Mouse (Mus musculus): ENCODE data around the gene Fam160a1.

DNA sequence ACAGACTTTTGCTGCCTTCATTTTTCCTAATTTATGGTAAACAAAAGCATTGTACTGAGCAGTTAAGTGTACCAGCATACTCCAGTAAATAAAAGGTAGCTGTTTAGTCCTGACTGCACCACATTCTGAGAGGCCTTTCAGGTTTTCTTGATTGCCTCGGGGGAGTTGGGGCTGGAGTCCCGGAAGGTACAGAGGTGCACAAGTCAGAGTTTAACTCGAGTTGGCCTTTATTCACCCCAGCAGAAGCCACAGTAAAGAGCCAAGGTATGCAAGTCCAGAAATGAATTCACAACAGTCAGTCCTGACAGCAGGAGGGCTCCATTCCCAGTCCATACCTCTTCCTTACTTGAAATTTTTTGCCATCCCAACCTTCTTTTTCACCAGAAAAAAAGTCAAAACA, 78.5 kb downstream of the Fam160a1 start:
- TF ChIP-seq CTCF (IDR thresholded peaks at IDR 0.05; ENCODE audit: control insufficient read depth, insufficient read depth, insufficient replicate concordance, low read depth, low read length) (no peak), POLR2A (IDR thresholded peaks at IDR 0.05; ENCODE audit: control insufficient read depth, low read depth, low read length) (no peak)
